Mouse (Mus musculus) embryonic facial prominence, embryonic 10.5 days (tissue): ENCODE measurements around the gene Gm49361. TPM values are rescaled to one million over a fixed set of nuclear protein-coding genes. Genes with fewer than 3 reads are reported as not detected.
"Not testable (repeated sequence)": the region's sequence is repeated elsewhere in the genome, so short reads cannot be mapped to it uniquely, and the experiment has no call there.

Experiments
- DNase-seq: peaks from one replicate; pipeline ENCODE4 v3.0.0-alpha.2; 2017; ENCODE audit warnings: low spot score
- H3K27ac ChIP-seq: fragments of 300-500 bp; sonication (generic); replicated peaks from 2 replicates; pipeline ENCODE4 v1.5.1; 2016; ENCODE audit warnings: mild to moderate bottlenecking
- H3K27me3 ChIP-seq: fragments of 300-500 bp; sonication (generic); replicated peaks from 2 replicates; pipeline ENCODE4 v1.6.1; 2016; ENCODE audit warnings: low read depth, mild to moderate bottlenecking; ENCODE audit not compliant: poor library complexity, severe bottlenecking
- H3K36me3 ChIP-seq: fragments of 300-500 bp; sonication (generic); replicated peaks from 2 replicates; pipeline ENCODE4 v1.6.1; 2016; ENCODE audit warnings: mild to moderate bottlenecking, moderate library complexity
- H3K4me1 ChIP-seq: fragments of 300-500 bp; sonication (generic); 2 replicates; pipeline ENCODE4 v1.6.1; 2016
- H3K4me3 ChIP-seq: fragments of 300-500 bp; sonication (generic); 2 replicates; pipeline ENCODE4 v1.5.1; 2016; ENCODE audit warnings: mild to moderate bottlenecking, moderate library complexity
- H3K9me3 ChIP-seq: fragments of 300-500 bp; sonication (generic); 2 replicates; pipeline ENCODE4 v1.6.1; 2016; ENCODE audit warnings: mild to moderate bottlenecking
- WGBS: fragments of 180-500 bp; shearing (Covaris S2); methylation state at CpG from one replicate; pipeline ENCODE4 v1.1.7; 2016; 5-methylcytosine and 5-hydroxymethylcytosine counted together
- polyA plus RNA-seq: library from polyadenylated mRNA; unstranded; fragments of >200 nt; fragmentation: Nextera tagmentation; extraction: Ambion mirVana; gene quantifications from 2 replicates; pipeline ENCODE4 v1.2.1, GENCODE M21; 2016

The Gm49361 gene
- polyA plus RNA-seq, 1 experiment from 2014 or later, result not detected

DNA sequence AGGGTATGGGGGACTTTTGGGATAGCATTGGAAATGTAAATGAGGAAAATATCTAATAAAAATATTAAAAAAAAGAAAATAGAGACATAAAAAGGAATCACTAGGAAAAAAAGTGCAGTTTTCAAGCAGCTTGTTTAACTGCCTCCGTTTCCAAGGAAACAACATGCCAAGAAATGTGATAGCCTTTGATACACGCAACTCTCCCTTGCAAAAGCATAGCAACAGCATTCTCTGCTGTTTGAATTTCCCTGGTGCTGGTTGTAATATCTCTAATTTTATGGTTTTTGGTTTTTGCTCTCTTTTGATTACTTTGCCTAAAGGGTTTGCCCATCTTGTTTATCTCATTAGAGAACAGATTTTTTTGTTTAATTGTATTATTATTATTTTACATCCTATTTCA lies 70.4 kb downstream of the Gm49361 start:
- 58% methylated on average over 2 of the region's 2 CpGs for WGBS
- no peaks in the 10 kb centered on the region for H3K27me3 ChIP-seq
- no peaks in the 10 kb centered on the region for H3K4me1 ChIP-seq

GRCm38 (mm10) chr14:57665628-57665950 lies 80.3 kb downstream of the Gm49361 start:
- WGBS, result 16% methylated on average over 10 of the region's 10 CpGs
- H3K27ac ChIP-seq, result peak overlapping the region; percentile 97

More for the DNA sequence above, 70.4 kb downstream of the Gm49361 start:
- H3K4me3 ChIP-seq, result no peak overlapping the region
- no peaks in the 10 kb centered on the region for H3K9me3 ChIP-seq
- DNase-seq, result no peak
- H3K27ac ChIP-seq, result no peak overlapping the region
- H3K36me3 ChIP-seq, result no peaks in the 10 kb centered on the region

GRCm38 (mm10) chr14:57664822-57665627 lies 80.9 kb downstream of the Gm49361 start, which contains the start of gene Xpo4:
TSS of gene Xpo4 (minus strand) at chr14:57665430.
- H3K27me3 ChIP-seq, result no peaks in the 10 kb centered on the region
- peak within 1 kb of the TSS; percentile 97 for H3K27ac ChIP-seq
- peaks cover 9% of the 10 kb centered on the region; the same call in 1 of the 2 replicates for H3K36me3 ChIP-seq
- peaks cover 25% of the 10 kb centered on the region for H3K4me1 ChIP-seq
- WGBS, result under 1% methylated on average over 80 of the region's 80 CpGs
- peak; percentile 90 for DNase-seq
- H3K9me3 ChIP-seq, result no peaks in the 10 kb centered on the region
- peak within 1 kb of the TSS; percentile 90 for H3K4me3 ChIP-seq

More at GRCm38 (mm10) chr14:57665628-57665950, 80.3 kb downstream of the Gm49361 start:
- DNase-seq, result no peak
- Histone ChIP-seq H3K4me3 (peak overlapping the region; percentile 90), H3K27me3 (no peaks in the 10 kb centered on the region), H3K36me3 (peaks cover 9% of the 10 kb centered on the region; the same call in 1 of the 2 replicates), H3K4me1 (peaks cover 25% of the 10 kb centered on the region), H3K9me3 (no peaks in the 10 kb centered on the region)

DNA sequence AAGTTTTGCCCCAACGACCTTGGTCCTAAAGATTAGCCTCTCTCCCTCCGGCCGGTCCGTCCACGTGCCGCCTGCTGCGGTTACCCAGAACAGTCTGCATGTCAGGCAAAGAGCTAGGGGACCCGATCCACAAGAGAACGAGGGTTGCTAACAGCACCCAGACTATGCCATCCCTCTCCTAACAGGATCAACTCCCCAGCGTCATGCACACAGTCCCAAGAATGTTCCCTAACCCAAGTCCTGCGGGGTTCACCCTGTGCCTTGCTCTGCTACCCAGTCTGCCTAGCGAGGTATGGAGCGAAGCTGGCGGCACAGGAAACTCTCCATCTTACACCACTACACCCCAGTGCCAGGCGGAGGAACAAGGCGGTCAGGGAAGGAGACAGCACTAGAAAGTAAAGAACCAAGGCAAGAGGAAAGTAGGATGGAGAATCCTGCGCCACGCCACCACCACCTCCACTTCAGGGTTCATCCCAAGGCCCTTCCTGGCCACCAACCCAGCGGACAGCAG lies 81.5 kb downstream of the Gm49361 start:
- H3K36me3 ChIP-seq, result peaks cover 15% of the 10 kb centered on the region
- no peaks in the 10 kb centered on the region for H3K9me3 ChIP-seq
- peaks cover 25% of the 10 kb centered on the region for H3K4me1 ChIP-seq
- WGBS, result under 1% methylated on average over 19 of the region's 19 CpGs
- peak overlapping the region; percentile 90 for H3K4me3 ChIP-seq
- peak; percentile 59 for DNase-seq
- H3K27ac ChIP-seq, result peak overlapping the region; percentile 97
- H3K27me3 ChIP-seq, result no peaks in the 10 kb centered on the region

GRCm38 (mm10) chr14:57663630-57664029 lies 82.3 kb downstream of the Gm49361 start:
- WGBS, result 45% methylated on average over 1 of the region's 1 CpGs
- H3K4me3 ChIP-seq, result peak overlapping the region; percentile 90
- H3K9me3 ChIP-seq, result no peaks in the 10 kb centered on the region
- no peak for DNase-seq
- H3K4me1 ChIP-seq, result peaks cover 25% of the 10 kb centered on the region
- H3K27ac ChIP-seq, result no peak overlapping the region
- H3K36me3 ChIP-seq, result peaks cover 15% of the 10 kb centered on the region
- H3K27me3 ChIP-seq, result no peaks in the 10 kb centered on the region

- H3K9me3 ChIP-seq, result no peaks in the 10 kb centered on the region
- WGBS, result 96% methylated on average over 4 of the region's 4 CpGs
- no peak overlapping the region for H3K27ac ChIP-seq
- no peak for DNase-seq
- H3K27me3 ChIP-seq, result no peaks in the 10 kb centered on the region
- H3K4me1 ChIP-seq, result peaks cover 9% of the 10 kb centered on the region
- peaks cover 29% of the 10 kb centered on the region for H3K36me3 ChIP-seq
- H3K4me3 ChIP-seq, result no peak overlapping the region
Measured at GRCm38 (mm10) chr14:57658301-57658700, 87.6 kb downstream of the Gm49361 start.

GRCm38 (mm10) chr14:57657500-57657899 lies 88.4 kb downstream of the Gm49361 start:
- H3K27me3 ChIP-seq, result no peaks in the 10 kb centered on the region
- DNase-seq, result no peak
- H3K36me3 ChIP-seq, result peaks cover 29% of the 10 kb centered on the region
- H3K9me3 ChIP-seq, result no peaks in the 10 kb centered on the region
- WGBS, result 98% methylated on average over 2 of the region's 2 CpGs
- no peak overlapping the region for H3K27ac ChIP-seq
- 0 out of 2 replicates have a peak, but pooled peaks cover 3% of the 10 kb centered on the region for H3K4me1 ChIP-seq
- H3K4me3 ChIP-seq, result no peak overlapping the region

DNA sequence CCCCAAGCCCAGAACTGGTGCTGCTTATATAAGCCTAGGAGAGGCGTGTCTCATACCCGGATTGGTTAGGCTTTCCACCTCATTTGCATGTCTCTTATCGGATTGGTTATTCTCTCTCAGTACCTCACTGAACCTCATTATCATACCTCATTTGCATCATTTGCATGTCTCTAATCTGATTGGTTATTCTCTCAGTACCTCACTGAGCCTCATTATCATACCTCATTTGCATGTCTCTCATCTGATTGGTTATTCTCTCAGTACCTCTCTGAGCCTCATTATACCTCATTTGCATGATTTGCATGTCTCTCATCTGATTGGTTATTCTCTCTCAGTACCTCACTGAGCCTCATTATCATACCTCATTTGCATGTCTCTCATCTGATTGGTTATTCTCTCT lies 89.4 kb downstream of the Gm49361 start:
- H3K9me3 ChIP-seq, H3K4me1 ChIP-seq, DNase-seq, H3K27ac ChIP-seq, H3K4me3 ChIP-seq, H3K27me3 ChIP-seq: not testable (repeated sequence)
- WGBS, result 91% methylated on average over 3 of the region's 3 CpGs
- H3K36me3 ChIP-seq, result peaks cover 26% of the 10 kb centered on the region

- peaks cover 5% of the 10 kb centered on the region for H3K36me3 ChIP-seq
- no peaks in the 10 kb centered on the region for H3K27me3 ChIP-seq
- no peaks in the 10 kb centered on the region for H3K4me1 ChIP-seq
- no peak overlapping the region for H3K27ac ChIP-seq
- H3K4me3 ChIP-seq, result no peak overlapping the region
- H3K9me3 ChIP-seq, result no peaks in the 10 kb centered on the region
- DNase-seq, result no peak
Measured at GRCm38 (mm10) chr14:57649501-57649900, 96.4 kb downstream of the Gm49361 start.

GRCm38 (mm10) chr14:57646155-57646554 lies 99.7 kb downstream of the Gm49361 start:
- no peak for DNase-seq
- WGBS, result 90% methylated on average over 4 of the region's 4 CpGs
- no peak overlapping the region for H3K4me3 ChIP-seq

DNA sequence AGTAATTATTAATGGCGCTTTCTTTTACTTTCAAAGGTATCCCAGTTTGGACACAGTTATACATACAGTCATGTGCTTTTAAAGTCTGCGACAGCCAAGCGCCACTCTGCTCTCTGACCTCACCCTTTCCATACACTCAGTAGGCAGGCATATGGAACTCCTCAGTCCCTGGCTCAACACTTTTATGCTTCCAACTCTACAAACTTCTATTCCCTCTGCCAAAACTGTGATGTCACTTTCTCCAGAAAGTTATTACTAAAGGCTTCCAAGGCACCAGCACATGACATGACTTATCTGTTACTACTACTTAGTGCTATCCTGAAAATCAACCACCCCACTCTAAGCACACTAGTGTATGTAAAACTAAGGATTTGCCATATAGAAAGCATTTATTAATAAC lies 106.8 kb downstream of the Gm49361 start:
- no peak overlapping the region for H3K27ac ChIP-seq
- no peak for DNase-seq
- no peaks in the 10 kb centered on the region; the same call in 1 of the 2 replicates for H3K27me3 ChIP-seq
- no peaks in the 10 kb centered on the region for H3K4me1 ChIP-seq
- WGBS, result 91% methylated on average over 3 of the region's 3 CpGs
- H3K36me3 ChIP-seq, result peaks cover 43% of the 10 kb centered on the region
- H3K9me3 ChIP-seq, result no peaks in the 10 kb centered on the region
- H3K4me3 ChIP-seq, result no peak overlapping the region

More at GRCm38 (mm10) chr14:57646155-57646554, 99.7 kb downstream of the Gm49361 start:
- Histone ChIP-seq H3K4me1 (no peaks in the 10 kb centered on the region), H3K9me3 (no peaks in the 10 kb centered on the region), H3K27ac (no peak overlapping the region), H3K27me3 (no peaks in the 10 kb centered on the region), H3K36me3 (peaks cover 18% of the 10 kb centered on the region)

DNA sequence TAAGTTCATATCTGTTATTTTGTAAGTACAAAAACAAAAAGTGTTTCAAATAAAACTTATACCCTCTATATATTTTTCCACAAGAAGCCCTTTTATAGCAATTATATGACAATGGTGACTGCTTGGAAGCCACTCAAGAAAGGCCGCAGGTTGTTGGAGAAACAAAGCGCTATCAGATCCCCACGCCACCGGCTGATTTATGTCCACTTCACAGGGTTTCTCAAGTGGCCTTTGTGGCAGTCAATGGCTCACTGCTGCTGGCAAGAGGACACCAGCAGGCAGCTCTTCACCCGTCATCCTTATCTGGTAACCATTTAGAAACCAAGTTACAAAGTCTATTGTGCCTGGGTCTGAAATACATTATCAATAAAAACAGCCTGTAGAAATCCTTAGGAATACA lies 111.8 kb downstream of the Gm49361 start:
- WGBS, result 57% methylated on average over 5 of the region's 5 CpGs
- Histone ChIP-seq H3K4me1 (0 out of 2 replicates have a peak, but pooled peaks cover 2% of the 10 kb centered on the region), H3K27me3 (no peaks in the 10 kb centered on the region; the same call in 1 of the 2 replicates), H3K4me3 (no peak overlapping the region), H3K27ac (no peak overlapping the region), H3K9me3 (no peaks in the 10 kb centered on the region), H3K36me3 (peaks cover 24% of the 10 kb centered on the region)
- peak; percentile 16 for DNase-seq

- no peaks in the 10 kb centered on the region for H3K27me3 ChIP-seq
- H3K9me3 ChIP-seq, result no peaks in the 10 kb centered on the region
- DNase-seq, result no peak
- H3K36me3 ChIP-seq, result peaks cover 48% of the 10 kb centered on the region
- H3K4me1 ChIP-seq, result 0 out of 2 replicates have a peak, but pooled peaks cover 2% of the 10 kb centered on the region
- H3K4me3 ChIP-seq, result no peak overlapping the region
- H3K27ac ChIP-seq, result no peak overlapping the region
- WGBS, result 90% methylated on average over 4 of the region's 4 CpGs
Measured at GRCm38 (mm10) chr14:57629595-57629994, 116.3 kb downstream of the Gm49361 start.
